Mouse (Mus musculus) heart, postnatal 0 days (tissue): ENCODE measurements around the gene C1ql2.

Source experiments
- CTCF ChIP-seq: IDR thresholded peaks from 2 replicates; pipeline ENCODE4 v1.5.1; 2016; ENCODE audit warnings: antibody characterized with exemption, control low read depth, low read depth
- EP300 ChIP-seq: IDR thresholded peaks from 2 replicates; pipeline ENCODE4 v1.6.1; 2016; ENCODE audit warnings: antibody characterized with exemption, low read depth

- TF ChIP-seq EP300 (no peak), CTCF (no peak)
Observed at GRCm38 (mm10) chr1:120368138-120368537, 27.8 kb downstream of the C1ql2 start.
